Mouse (Mus musculus) adrenal gland, postnatal 14 days (tissue): ENCODE data around the gene Stau1. TPM values are rescaled to one million over a fixed set of nuclear protein-coding genes. Genes with fewer than 3 reads are reported as not detected.

Experiments
- DNase-seq: peaks from one replicate; pipeline ENCODE4 v3.0.0; 2021; ENCODE audit warnings: mixed read lengths
- total RNA-seq: library from RNA; stranded (reverse); gene quantifications from 2 replicates; pipeline ENCODE4 v1.2.3, GENCODE M21; 2021

Stau1 gene
- total RNA-seq, 1 experiment from 2014 or later = 69.9 TPM

GRCm38 (mm10) chr2:166923971-166924370 is 72.1 kb downstream of the Stau1 start:
- DNase-seq = no peak

GRCm38 (mm10) chr2:166910536-166910935 is 85.6 kb downstream of the Stau1 start:
- DNase-seq = peak; percentile 18

GRCm38 (mm10) chr2:166909729-166910128 is 86.4 kb downstream of the Stau1 start:
- DNase-seq = no peak

- peak; percentile 33 for DNase-seq
Measured at GRCm38 (mm10) chr2:166906523-166907182, 89.4 kb downstream of the Stau1 start.

- peak; percentile 99 for DNase-seq
Measured at GRCm38 (mm10) chr2:166905711-166906522, 90.2 kb downstream of the Stau1 start, which contains the start of gene Cse1l. Gene Cse1l, plus strand, starts transcription at chr2:166906040.

- DNase-seq = no peak
Measured at GRCm38 (mm10) chr2:166903719-166904282, 92.3 kb downstream of the Stau1 start.

- DNase-seq = no peak
Measured at GRCm38 (mm10) chr2:166900792-166901505, 95.2 kb downstream of the Stau1 start.

- no peak for DNase-seq
Measured at GRCm38 (mm10) chr2:166899746-166900145, 96.4 kb downstream of the Stau1 start.

- no peak for DNase-seq
Measured at GRCm38 (mm10) chr2:166899161-166899560, 96.9 kb downstream of the Stau1 start.

Other genes with a start within 250 kb of the Stau1 start
- gene Trp53rkb, start 203.8 kb downstream of the Stau1 start, total RNA-seq = 4.4 and 6.4 TPM in 2 replicates
- gene Arfgef2, start 190.7 kb downstream of the Stau1 start, total RNA-seq = 49.3 and 54.7 TPM in 2 replicates
- gene Cse1l, start 90.3 kb downstream of the Stau1 start, total RNA-seq = 59.1 and 61.2 TPM in 2 replicates
- gene Ddx27, start 18.9 kb upstream of the Stau1 start, total RNA-seq = 34.6 and 43.0 TPM in 2 replicates
- gene Znfx1, start 66.7 kb upstream of the Stau1 start, total RNA-seq = 37.7 and 43.5 TPM in 2 replicates
- gene Kcnb1, start 193.9 kb upstream of the Stau1 start, total RNA-seq = 16.4 and 22.1 TPM in 2 replicates
- gene Ptgis, start 244.3 kb upstream of the Stau1 start, total RNA-seq = 17.1 and 20.4 TPM in 2 replicates